Mouse (Mus musculus) ES-Bruce4 (cell line): ENCODE data around the gene Psmc3.

ENCODE experiments used
- CTCF ChIP-seq: IDR thresholded peaks from one replicate; pipeline ENCODE4 v1.8.1; 2011; ENCODE audit warnings: low read depth, low read length
- EP300 ChIP-seq: IDR thresholded peaks from 2 replicates; pipeline ENCODE4 v1.6.1; 2011; ENCODE audit warnings: low read depth, low read length; ENCODE audit not compliant: insufficient read depth
- POLR2A ChIP-seq: IDR thresholded peaks from one replicate; pipeline ENCODE4 v1.8.1; 2011; ENCODE audit warnings: low read length; ENCODE audit not compliant: insufficient read depth

- TF ChIP-seq EP300 (no peak), CTCF (no peak), POLR2A (no peak)
Observed at GRCm38 (mm10) chr2:91108156-91108555, 54.3 kb downstream of the Psmc3 start.
